Mouse (Mus musculus): ENCODE results near the gene Tkt.

The Tkt gene

GRCm38 (mm10) chr14:30585323-30585722, 37.2 kb downstream of the Tkt start:
- no peak for DNase-seq (ENCODE audit: low spot score in 2 of 2)

- DNase-seq (ENCODE audit: low spot score in 2 of 2): no peak
These were observed 38.8 kb downstream of the Tkt start for GRCm38 (mm10) chr14:30586780-30587461.

GRCm38 (mm10) chr14:30590041-30590645, 42.0 kb downstream of the Tkt start:
- no peak for DNase-seq (ENCODE audit: low spot score in 2 of 2)

- no peak for DNase-seq (ENCODE audit: low spot score in 2 of 2)
These were observed 42.8 kb downstream of the Tkt start for GRCm38 (mm10) chr14:30590918-30591317.

GRCm38 (mm10) chr14:30591417-30591816, 43.3 kb downstream of the Tkt start:
- peak; percentile 60 to 72 for DNase-seq (ENCODE audit: low spot score in 2 of 2)

- DNase-seq (ENCODE audit: low spot score in 2 of 2): no peak
These were observed 45.3 kb downstream of the Tkt start for GRCm38 (mm10) chr14:30593279-30594091.

GRCm38 (mm10) chr14:30594092-30594695, 46.0 kb downstream of the Tkt start:
- DNase-seq (ENCODE audit: low spot score in 2 of 2): peak in 1 of 2 experiments; percentile 58

GRCm38 (mm10) chr14:30595576-30596313, 47.6 kb downstream of the Tkt start:
- no peak for DNase-seq (ENCODE audit: low spot score in 2 of 2)

GRCm38 (mm10) chr14:30596407-30596806, 48.2 kb downstream of the Tkt start:
- DNase-seq (ENCODE audit: low spot score in 2 of 2): no peak

- DNase-seq (ENCODE audit: low spot score in 2 of 2): no peak
These were observed 49.0 kb downstream of the Tkt start for GRCm38 (mm10) chr14:30597142-30597541.

- no peak for DNase-seq (ENCODE audit: low spot score in 2 of 2)
These were observed 58.7 kb downstream of the Tkt start for GRCm38 (mm10) chr14:30606817-30607216.

- no peak for DNase-seq (ENCODE audit: low spot score in 2 of 2)
These were observed 59.5 kb downstream of the Tkt start for GRCm38 (mm10) chr14:30607696-30608095.

- DNase-seq (ENCODE audit: low spot score in 2 of 2): no peak
These were observed 60.0 kb downstream of the Tkt start for GRCm38 (mm10) chr14:30608176-30608575.

GRCm38 (mm10) chr14:30609499-30609898, 61.3 kb downstream of the Tkt start:
- no peak for DNase-seq (ENCODE audit: low spot score in 2 of 2)

GRCm38 (mm10) chr14:30610304-30610703, 62.1 kb downstream of the Tkt start:
- no peak for DNase-seq (ENCODE audit: low spot score in 2 of 2)

- no peak for DNase-seq (ENCODE audit: low spot score in 2 of 2)
These were observed 62.8 kb downstream of the Tkt start for GRCm38 (mm10) chr14:30610940-30611339.

GRCm38 (mm10) chr14:30612523-30612922, 64.4 kb downstream of the Tkt start:
- DNase-seq (ENCODE audit: low spot score in 2 of 2): peak; percentile 74 to 83

- no peak for DNase-seq (ENCODE audit: low spot score in 2 of 2)
These were observed 65.0 kb downstream of the Tkt start for GRCm38 (mm10) chr14:30612962-30613715.

- DNase-seq (ENCODE audit: low spot score in 2 of 2): no peak
These were observed 68.6 kb downstream of the Tkt start for GRCm38 (mm10) chr14:30616751-30617150.

- no peak for DNase-seq (ENCODE audit: low spot score in 2 of 2)
These were observed 70.7 kb downstream of the Tkt start for GRCm38 (mm10) chr14:30618746-30619275.

Measured in urinary bladder, postnatal 36 days (tissue).